Mouse (Mus musculus) lung, adult 2 months (tissue): ENCODE measurements at regions not wholly inside any gene's neighbourhood (a gene's known extent, or its start where the extent isn't known, plus 50 kb on each side); places are given as distances from the start of the nearest gene placed in this dataset.

Source experiments
- DNase-seq: peaks from one replicate; pipeline ENCODE4 v3.0.0; 2022
- H3K4me1 ChIP-seq: fragments of 200-500 bp; 2 replicates; pipeline ENCODE4 v1.6.1; 2011; ENCODE audit warnings: low read length; ENCODE audit not compliant: control insufficient read depth, insufficient read depth
- H3K4me3 ChIP-seq: fragments of 200-500 bp; replicated peaks from 2 replicates; pipeline ENCODE3; 2011; ENCODE audit warnings: low read depth, mild to moderate bottlenecking, control low read depth, low read length; ENCODE audit errors: extremely low read depth
- CTCF ChIP-seq: fragments of 200-500 bp; IDR thresholded peaks from 2 replicates; pipeline ENCODE4 v1.5.1; 2011; ENCODE audit warnings: mild to moderate bottlenecking, low read length, control low read depth; ENCODE audit not compliant: insufficient read depth
- POLR2A ChIP-seq: fragments of 200-500 bp; IDR thresholded peaks from 2 replicates; pipeline ENCODE4 v1.6.1; 2011; ENCODE audit warnings: low read depth, mild to moderate bottlenecking, control low read depth, low read length, borderline replicate concordance; ENCODE audit errors: extremely low read depth
- WGBS: fragments of 180-500 bp; shearing (Covaris S2); methylation state at CpG from one replicate; pipeline ENCODE4 v1.1.7; 2018; 5-methylcytosine and 5-hydroxymethylcytosine counted together

DNA sequence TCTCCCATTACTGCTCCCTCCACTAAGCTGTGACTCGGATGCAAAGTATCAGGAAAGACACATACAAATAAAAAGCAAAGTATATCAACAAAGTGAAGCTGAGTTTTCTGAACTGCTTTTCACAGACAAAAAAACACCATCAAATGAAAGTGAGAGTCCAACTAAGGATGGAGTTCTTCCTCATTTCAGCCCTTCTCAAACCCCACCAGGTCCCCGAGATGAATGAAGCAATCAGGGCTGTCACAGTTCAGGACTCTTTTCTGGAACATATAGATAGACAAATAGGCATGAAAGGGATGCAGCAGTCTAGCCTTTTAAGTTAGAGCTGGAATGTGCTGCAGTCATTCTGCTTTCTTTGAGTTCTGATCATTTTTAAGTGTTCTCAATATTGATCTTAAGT is 142.6 kb downstream of the Fzd1 start:
- H3K4me3 ChIP-seq: no peak overlapping the region
- no peak for DNase-seq
- H3K4me1 ChIP-seq: no peaks in the 10 kb centered on the region
- TF ChIP-seq POLR2A (no peak), CTCF (no peak)
- 69% methylated on average over 2 of the region's 2 CpGs for WGBS

DNA sequence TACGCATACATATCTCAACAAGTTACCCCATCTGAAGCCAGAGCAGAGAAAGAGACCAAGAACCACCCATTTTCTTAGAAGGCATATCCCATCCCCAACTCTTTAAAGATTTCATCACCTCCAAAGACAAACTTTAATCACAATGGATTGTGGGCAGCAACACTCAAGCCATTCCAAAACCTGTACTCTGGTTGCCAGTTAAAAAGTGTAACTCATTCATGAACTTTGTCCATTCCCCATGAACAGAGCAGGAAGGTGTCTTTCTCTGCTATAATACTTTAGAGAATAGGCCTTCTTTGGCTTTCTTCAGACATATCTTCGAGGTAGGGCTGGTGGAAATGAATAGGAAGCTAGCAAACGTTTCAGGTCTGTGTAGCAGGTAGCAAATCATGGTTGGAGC is 160.4 kb downstream of the Fzd1 start:
- DNase-seq: no peak
- H3K4me3 ChIP-seq: no peak overlapping the region
- H3K4me1 ChIP-seq: no peaks in the 10 kb centered on the region; the same call in 1 of the 2 replicates
- WGBS: 85% methylated on average over 3 of the region's 3 CpGs
- no peak for TF ChIP-seq POLR2A
- TF ChIP-seq CTCF: no peak

DNA sequence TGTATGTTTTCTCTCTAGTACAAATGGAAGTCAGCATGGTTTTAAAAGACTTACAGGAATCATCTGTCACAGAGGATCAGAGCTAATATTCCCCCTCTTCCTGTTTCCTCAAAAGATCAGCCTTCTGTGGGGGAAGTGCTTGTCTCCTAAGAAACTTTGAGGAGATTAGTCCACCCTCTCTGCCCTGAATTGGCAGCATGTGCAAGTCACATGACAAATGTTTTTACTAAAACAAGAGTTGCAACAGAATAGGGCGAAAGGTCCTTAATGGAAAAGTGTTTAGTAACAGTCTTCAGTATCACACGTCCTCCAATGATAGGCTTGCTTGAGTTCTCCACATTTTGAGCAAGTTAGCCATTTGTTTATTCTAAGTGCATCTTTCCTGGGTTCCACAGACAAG is 162.8 kb downstream of the Fzd1 start:
- Histone ChIP-seq H3K4me1 (no peaks in the 10 kb centered on the region; the same call in 1 of the 2 replicates), H3K4me3 (no peak overlapping the region)
- DNase-seq: no peak
- WGBS: 24% methylated on average over 2 of the region's 2 CpGs
- TF ChIP-seq POLR2A (no peak), CTCF (no peak)

DNA sequence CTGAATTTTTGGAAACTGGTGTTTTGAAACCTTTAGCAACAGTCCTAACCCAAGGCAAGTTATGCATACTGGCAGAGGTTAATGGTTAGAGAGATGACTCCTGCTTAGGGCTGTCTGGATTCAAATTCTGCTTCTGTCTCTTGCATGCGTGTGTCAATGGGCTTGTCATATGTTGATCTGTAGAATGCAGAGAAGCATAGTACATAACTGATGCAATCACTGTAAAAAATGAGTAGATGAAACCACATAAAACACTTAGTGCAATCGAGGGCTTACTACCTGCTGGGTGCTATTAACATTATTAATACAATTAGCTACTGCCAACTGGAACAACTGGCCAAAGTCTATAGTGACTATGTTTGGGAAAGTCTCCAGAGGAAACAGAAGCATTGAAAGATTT is 163.3 kb downstream of the Fzd1 start:
- TF ChIP-seq CTCF: no peak
- TF ChIP-seq POLR2A: no peak
- H3K4me1 ChIP-seq: no peaks in the 10 kb centered on the region; the same call in 1 of the 2 replicates
- no peak overlapping the region for H3K4me3 ChIP-seq
- no peak for DNase-seq
- WGBS: 41% methylated on average over 2 of the region's 2 CpGs

DNA sequence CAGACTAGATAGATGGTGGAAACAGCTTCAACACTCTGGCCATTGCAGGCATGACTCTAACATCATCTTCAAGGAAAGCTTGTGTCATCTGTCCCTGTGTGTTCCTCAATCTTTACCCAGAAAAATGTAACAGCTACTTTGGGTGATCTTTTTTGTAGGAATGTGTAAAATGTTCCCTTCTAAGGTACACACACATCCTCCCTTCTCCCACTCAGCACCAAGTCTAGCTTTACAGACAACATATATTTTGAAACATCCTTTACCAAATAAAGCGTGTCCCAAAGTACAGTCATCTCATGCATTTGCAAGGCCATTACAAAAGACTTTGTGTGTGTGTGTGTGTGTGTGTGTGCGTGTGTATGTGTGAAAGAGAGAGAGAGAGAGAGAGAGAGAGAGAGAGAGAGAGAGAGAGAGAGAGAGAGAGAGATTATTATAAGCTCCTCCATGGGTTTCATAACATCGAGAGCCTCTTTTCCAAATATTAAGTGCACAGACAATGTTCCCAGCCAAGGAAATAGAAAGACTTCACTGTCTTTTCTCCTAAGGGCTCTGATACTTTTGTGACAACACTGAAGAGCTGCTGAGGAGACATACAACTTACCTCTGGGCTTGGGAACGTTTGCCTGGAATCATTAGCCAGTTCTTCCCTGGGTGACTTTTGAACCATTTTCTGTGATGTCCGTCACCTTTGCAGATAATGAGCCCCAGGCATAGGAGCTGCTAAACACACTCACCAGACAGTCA is 164.0 kb downstream of the Fzd1 start:
- no peak for TF ChIP-seq POLR2A
- TF ChIP-seq CTCF: no peak
- Histone ChIP-seq H3K4me3 (no peak overlapping the region), H3K4me1 (no peaks in the 10 kb centered on the region; the same call in 1 of the 2 replicates)
- 69% methylated on average over 5 of the region's 5 CpGs for WGBS
- DNase-seq: no peak

DNA sequence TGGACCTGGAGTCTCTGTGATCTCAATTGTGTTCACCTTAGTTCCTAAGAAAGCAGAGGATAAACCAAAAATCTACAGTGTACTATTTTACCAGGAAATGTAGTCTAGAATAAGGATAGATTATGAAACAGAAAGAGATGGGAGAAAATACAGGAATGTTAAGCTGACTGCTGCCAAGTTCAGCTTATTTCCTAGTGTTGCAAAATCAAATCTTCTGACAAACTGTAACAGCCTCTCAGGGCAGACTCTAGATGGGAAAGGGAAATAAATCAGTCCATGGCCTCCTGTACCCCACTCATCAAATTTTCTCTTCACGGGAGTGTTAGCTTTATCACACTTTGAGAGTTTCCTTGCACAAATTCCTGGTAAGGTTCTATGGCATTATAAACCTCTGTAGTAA is 166.1 kb downstream of the Fzd1 start:
- Histone ChIP-seq H3K4me3 (no peak overlapping the region), H3K4me1 (no peaks in the 10 kb centered on the region; the same call in 1 of the 2 replicates)
- DNase-seq: no peak
- 50% methylated on average over 1 of the region's 1 CpGs for WGBS
- TF ChIP-seq CTCF (no peak), POLR2A (no peak)

DNA sequence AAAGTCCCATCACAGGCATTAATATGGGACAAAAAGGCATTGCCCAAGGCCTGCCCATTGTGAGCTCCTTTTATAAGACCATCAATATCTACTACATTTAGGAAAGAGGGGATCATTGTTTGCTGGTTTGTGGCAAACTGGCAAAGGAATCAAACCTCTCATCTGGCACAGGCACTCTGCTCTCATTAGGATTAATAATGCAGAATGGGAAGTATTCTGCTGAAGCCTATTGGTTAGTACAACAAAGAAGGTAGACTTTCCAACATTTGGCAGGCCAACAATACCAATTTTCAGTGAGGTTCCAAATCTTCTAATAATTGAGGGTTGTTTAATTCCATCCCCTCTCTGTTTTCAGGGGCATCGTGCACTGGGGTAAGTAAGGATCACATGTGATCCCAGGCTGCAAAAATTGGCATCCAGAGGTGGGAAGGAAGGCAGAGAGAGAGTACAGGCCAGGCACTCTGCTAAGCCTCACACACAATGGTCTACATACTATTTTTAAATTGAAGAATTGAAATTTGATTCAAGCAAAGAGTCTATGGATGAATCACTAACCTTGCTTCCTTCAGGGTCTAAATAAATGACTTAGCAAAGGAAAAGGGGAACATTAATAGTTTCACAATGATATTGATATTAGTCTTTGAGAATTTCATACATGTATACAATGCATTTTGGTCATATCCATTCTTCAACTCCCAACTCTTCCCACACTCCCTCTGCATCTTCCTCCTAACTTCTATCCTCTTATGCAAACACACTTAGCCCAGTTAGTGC is 174.9 kb downstream of the Fzd1 start:
- Histone ChIP-seq H3K4me3 (no peak overlapping the region), H3K4me1 (no peaks in the 10 kb centered on the region)
- TF ChIP-seq CTCF (no peak), POLR2A (no peak)
- WGBS: 79% methylated on average over 1 of the region's 1 CpGs
- no peak for DNase-seq

DNA sequence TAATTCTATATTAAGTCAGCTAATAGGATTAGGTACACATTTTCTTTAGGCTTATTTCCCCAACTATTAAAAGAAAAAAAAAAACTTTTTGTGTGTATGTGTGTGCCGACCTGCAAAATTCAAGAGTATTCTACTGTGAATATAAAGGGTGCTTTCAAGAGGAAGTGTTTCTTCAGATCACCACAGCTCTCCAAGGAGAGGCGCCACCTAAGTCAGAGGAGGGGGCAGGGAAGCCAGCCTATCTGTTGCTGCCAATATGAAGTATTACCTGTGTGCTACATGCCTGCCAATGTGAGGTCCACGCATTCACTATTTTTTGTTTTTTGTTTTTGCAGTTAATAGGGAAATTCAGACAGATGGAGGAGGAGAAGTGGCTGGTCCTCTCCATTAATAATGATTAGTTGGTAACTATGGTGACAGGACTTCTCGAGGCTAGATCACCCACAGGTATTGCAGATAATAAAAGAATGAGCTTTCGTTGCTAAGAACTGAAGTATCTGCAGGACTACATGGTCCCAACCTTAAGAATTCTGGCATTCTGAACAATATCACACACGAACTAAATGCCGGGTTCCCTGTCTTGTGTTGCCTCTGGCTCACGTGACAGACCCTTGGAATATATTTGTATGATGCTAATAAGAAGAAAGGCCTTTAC is 177.5 kb downstream of the Fzd1 start:
- Histone ChIP-seq H3K4me3 (no peak overlapping the region), H3K4me1 (no peaks in the 10 kb centered on the region)
- no peak for DNase-seq
- TF ChIP-seq POLR2A: no peak
- TF ChIP-seq CTCF: no peak
- WGBS: 73% methylated on average over 8 of the region's 8 CpGs

DNA sequence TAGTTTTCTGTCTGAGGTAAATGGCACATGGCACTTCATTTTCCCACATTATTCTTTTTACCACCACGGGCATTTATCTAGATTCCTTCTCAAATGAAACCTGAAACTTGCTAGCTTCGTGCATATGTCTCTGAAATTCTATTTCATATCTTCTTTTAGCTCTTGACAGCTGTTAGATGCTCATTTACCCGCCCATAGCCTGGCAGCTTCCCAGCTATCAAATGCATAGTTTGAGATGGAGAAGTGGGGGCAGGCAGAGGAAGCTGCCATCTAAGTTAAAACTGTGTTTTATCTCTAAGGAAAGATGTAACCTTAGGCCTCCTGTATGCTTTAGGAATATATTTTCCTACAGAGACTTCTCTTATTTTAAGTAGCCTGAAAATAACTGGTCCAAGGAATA is 179.0 kb downstream of the Fzd1 start:
- DNase-seq: no peak
- Histone ChIP-seq H3K4me1 (no peaks in the 10 kb centered on the region), H3K4me3 (no peak overlapping the region)
- WGBS: 52% methylated on average over 3 of the region's 3 CpGs
- TF ChIP-seq CTCF (no peak), POLR2A (no peak)
